7 mouse cellular contexts compared by ENCODE assay signal in the genomic region with DNA sequence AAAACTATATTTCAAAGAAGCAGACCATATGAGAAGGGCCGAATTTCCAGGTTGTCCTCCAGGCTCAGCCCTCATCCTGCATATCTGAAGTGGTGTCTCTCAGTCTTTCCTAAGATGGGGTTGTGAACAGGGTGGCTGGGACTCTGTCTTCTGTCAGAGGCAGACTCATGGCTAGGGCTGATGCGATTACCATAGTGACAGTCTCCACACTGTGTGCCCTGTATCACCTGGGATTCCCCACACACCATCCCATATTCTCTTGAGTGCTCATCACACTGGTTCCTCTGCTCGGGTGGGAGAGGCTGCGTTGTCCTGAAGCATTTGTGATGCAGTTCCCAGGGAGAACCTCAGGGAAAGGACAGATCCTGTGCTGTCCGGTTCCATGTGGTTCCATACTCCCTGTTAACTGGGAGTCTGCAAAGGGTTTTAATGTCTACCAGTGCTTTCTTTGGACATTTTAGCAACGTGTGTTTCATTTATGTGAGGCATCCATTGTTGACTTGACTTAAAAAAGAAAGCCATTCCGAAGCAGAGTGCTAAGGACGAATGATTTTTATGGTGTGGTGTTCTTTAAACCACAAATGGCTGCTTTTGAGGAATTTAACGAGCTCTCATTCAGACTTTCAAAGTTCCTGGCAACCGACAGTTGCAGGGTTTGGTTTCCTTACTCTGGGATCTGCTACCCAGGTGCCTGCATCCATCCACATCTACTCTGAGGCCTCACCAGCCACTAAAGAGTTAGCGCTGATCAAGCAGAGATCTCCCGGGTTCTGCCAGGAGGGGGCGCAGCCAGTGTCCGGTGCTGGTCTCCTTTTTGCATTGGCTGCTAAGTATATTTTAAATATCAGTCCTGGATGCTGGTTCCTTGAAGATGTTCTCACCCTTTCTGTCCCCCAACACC. TPM values are rescaled to one million over a fixed set of nuclear protein-coding genes. Genes with fewer than 3 reads are reported as not detected.
A peak's percentile ranks its signal among the peaks of the same experiment; 100 is the strongest.
DNase-seq lines count a peak whose midpoint lies in the region; ATAC-seq and TF ChIP-seq lines count a peak whose summit lies in the region.

No protein-coding gene starts in this region.

- TF ChIP-seq CTCF in liver, embryonic 14.5 days (IDR thresholded peaks at IDR 0.05; ENCODE audit: low read depth), result peak; percentile 73

- no peak overlapping the region for H3K27ac ChIP-seq in liver, embryonic 14.5 days

- H3K4me1 ChIP-seq in liver, embryonic 14.5 days (replicated peaks; ENCODE audit: control insufficient read depth in 2 of 2, insufficient read depth in 2 of 2, low read length in 1 of 2), result no peaks in the 10 kb centered on the region

- H3K27me3 ChIP-seq in liver, embryonic 14.5 days (ENCODE audit: control insufficient read depth, insufficient read depth, low read length), result no peaks in the 10 kb centered on the region

- DNase-seq in layer of hippocampus, postnatal 10 days (ENCODE audit: low spot score in 2 of 2), result peak; percentile 38 to 52
- DNase-seq in layer of hippocampus, postnatal 14 days (ENCODE audit: low spot score in 2 of 2), result no peak
- DNase-seq in ES-CJ7 (ENCODE audit: low read depth, low spot score), result peak; percentile 35
- peak; percentile 58 for DNase-seq in adrenal gland, adult 2 months
- DNase-seq in embryo, embryonic 11 days, result peak; percentile 66
- no peak for DNase-seq in liver, embryonic 14.5 days (ENCODE audit: low read depth in 3 of 3, low spot score in 3 of 3)
- peak; percentile 37 for DNase-seq in retina, postnatal 1 day

- 35% methylated on average over 14 of the region's 14 CpGs for WGBS in liver, embryonic 14.5 days (ENCODE audit: insufficient replicate concordance)

- no peak overlapping the region for H3K4me3 ChIP-seq in liver, embryonic 14.5 days (ENCODE audit: insufficient read depth in 1 of 2, low read depth in 2 of 2, low read length in 2 of 2)

- H3K9me3 ChIP-seq in liver, embryonic 14.5 days (ENCODE audit: control insufficient read depth, low read length), result no peaks in the 10 kb centered on the region

- no peaks in the 10 kb centered on the region for H3K36me3 ChIP-seq in liver, embryonic 14.5 days (replicated peaks; ENCODE audit: control insufficient read depth, insufficient read depth, low read depth)

- TF ChIP-seq EP300 in liver, embryonic 14.5 days (IDR thresholded peaks at IDR 0.05; ENCODE audit: low read depth), result no peak

- H3K4me2 ChIP-seq in liver, embryonic 14.5 days (ENCODE audit: low read depth), result no peak overlapping the region

- ATAC-seq in liver, embryonic 14.5 days (ENCODE audit: insufficient read depth), result no peak

- no peak overlapping the region for H3K9ac ChIP-seq in liver, embryonic 14.5 days (replicated peaks)

RNA-seq across cellular contexts. Expression of a gene that starts 7.2 kb away (rescaled TPM):
- total RNA-seq in layer of hippocampus, postnatal 10 days (2021), result 10 to 100 TPM; 69.3 to 71.6 TPM
- 10 to 100 TPM; 69.3 to 71.7 TPM for total RNA-seq in layer of hippocampus, postnatal 14 days (2021)
- 10 to 100 TPM in 1 of 2 experiments, 1 to 10 TPM in 1; 9.3 to 19.0 TPM for total RNA-seq in adrenal gland, adult 2 months (2021)
- 1.3 and 1.9 TPM in 2 replicates for polyA plus RNA-seq in adrenal gland, adult 2 months (2012; rRNA removed)
- 0.37 and 0.55 TPM in 2 replicates for polyA plus RNA-seq in liver, embryonic 14.5 days (2012; rRNA removed)
- 0.21 and 0.24 TPM in 2 replicates for polyA plus RNA-seq in liver, embryonic 14.5 days (2014; fragmentation: Nextera tagmentation; extraction: Ambion mirVana)

Comparison
In these comparisons a context has a peak if more than half of its experiments do, and no peak if none do; other contexts are left out.
1. DNase-seq: peak in layer of hippocampus, postnatal 10 days (2 of 2), ES-CJ7 (single experiment), adrenal gland, adult 2 months (single experiment), embryo, embryonic 11 days (single experiment) and retina, postnatal 1 day (single experiment); none in layer of hippocampus, postnatal 14 days (0 of 2) and liver, embryonic 14.5 days (0 of 3).